Mouse (Mus musculus): Measurements from ENCODE around the gene Cypt2.
"Not testable (repeated sequence)": the region's sequence is repeated elsewhere in the genome, so short reads cannot be mapped to it uniquely, and the experiment has no call there.

Cypt2 gene

DNA sequence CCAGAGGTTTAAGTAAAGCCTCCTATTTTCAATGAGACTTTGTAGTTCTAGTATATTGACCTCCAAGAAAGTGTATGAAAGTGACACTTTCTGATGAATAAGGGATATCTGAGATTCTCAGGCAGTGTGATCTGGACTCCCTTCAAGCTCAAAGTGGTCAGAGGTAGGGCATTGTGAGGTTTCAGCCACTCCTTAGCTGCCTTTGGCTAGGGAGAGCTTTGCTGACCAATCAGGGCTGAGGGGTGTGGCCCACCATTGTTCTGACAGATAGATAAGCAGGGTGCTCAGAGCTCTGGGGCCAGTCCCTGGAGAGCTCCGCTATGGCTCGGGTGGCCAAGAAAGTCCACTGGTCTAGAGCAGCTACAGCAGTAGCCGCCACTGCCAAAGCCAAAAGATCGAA, at the start of gene Cypt2:
TSS of gene Cypt2 (plus strand) at position 301 of the 400 bp plus-strand sequence.
- DNase-seq (ENCODE audit: low spot score in 2 of 2): not testable (repeated sequence)

DNA sequence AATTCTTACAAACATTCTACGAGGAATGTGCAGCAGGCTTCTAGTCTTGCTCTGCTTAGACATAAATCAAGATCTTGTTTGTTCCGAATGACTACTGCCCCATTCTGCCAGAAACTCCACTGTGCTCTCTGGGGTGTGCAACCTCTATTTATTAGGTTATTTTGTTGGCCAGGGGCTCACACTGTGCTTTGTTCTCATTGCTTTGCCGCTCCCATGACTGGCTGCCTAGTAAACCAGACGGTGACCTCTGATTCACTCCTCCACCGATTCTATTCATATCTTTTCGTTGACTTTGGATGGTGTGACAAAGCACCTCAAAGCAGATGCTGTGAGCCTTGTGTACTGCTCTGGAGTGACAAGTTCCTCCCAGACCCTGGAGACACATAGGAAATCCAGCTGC, 46.7 kb downstream of the Cypt2 start:
- no peak for DNase-seq (ENCODE audit: low spot score in 2 of 2)
